Mouse (Mus musculus) liver, postnatal 0 days (tissue): Measurements from ENCODE around the gene Gm21974. TPM values are rescaled to one million over a fixed set of nuclear protein-coding genes. Genes with fewer than 3 reads are reported as not detected.

ENCODE experiments used
- ATAC-seq: fragments of 200-750 bp; cut with Nextera tagmentation; 2 replicates; pipeline ENCODE4 v1.8.0; 2017; ENCODE audit warnings: mild to moderate bottlenecking, moderate library complexity
- DNase-seq: peaks from one replicate; pipeline ENCODE4 v3.0.0-alpha.2; 2016
- H3K27ac ChIP-seq: fragments of 300-500 bp; sonication (generic); 2 replicates; pipeline ENCODE4 v1.5.1; 2014; ENCODE audit warnings: antibody characterized with exemption, moderate library complexity, mild to moderate bottlenecking, low read depth
- H3K27me3 ChIP-seq: fragments of 300-500 bp; sonication (generic); 2 replicates; pipeline ENCODE4 v1.6.1; 2014; ENCODE audit warnings: low read length, control low read depth, mixed read lengths; ENCODE audit not compliant: insufficient read depth
- H3K36me3 ChIP-seq: fragments of 300-500 bp; sonication (generic); replicated peaks from 2 replicates; pipeline ENCODE4 v1.6.1; 2014; ENCODE audit warnings: mild to moderate bottlenecking, control low read depth, low read length, moderate library complexity, mixed read lengths; ENCODE audit not compliant: insufficient read depth
- H3K4me1 ChIP-seq: fragments of 300-500 bp; sonication (generic); 2 replicates; pipeline ENCODE4 v1.6.1; 2014; ENCODE audit warnings: antibody characterized with exemption, mild to moderate bottlenecking, control low read depth; ENCODE audit not compliant: insufficient read depth
- H3K4me2 ChIP-seq: fragments of 300-500 bp; sonication (generic); 2 replicates; pipeline ENCODE4 v1.6.1; 2014; ENCODE audit warnings: low read depth, mild to moderate bottlenecking, low read length, moderate library complexity, mixed read lengths
- H3K4me3 ChIP-seq: fragments of 300-500 bp; sonication (generic); 2 replicates; pipeline ENCODE4 v1.5.1; 2014; ENCODE audit warnings: low read depth, low read length
- H3K9ac ChIP-seq: fragments of 300-500 bp; sonication (generic); replicated peaks from 2 replicates; pipeline ENCODE4 v1.6.1; 2014; ENCODE audit warnings: mild to moderate bottlenecking, moderate library complexity
- H3K9me3 ChIP-seq: fragments of 300-500 bp; sonication (generic); 2 replicates; pipeline ENCODE4 v1.6.1; 2016; ENCODE audit warnings: mild to moderate bottlenecking, control low read depth, low read length, mixed read lengths
- CTCF ChIP-seq: sonication (generic); IDR thresholded peaks from 2 replicates; pipeline ENCODE4 v1.5.1; 2016; ENCODE audit warnings: antibody characterized with exemption, low read depth
- EP300 ChIP-seq: IDR thresholded peaks from 2 replicates; pipeline ENCODE4 v1.6.1; 2016; ENCODE audit warnings: antibody characterized with exemption, low read depth, mild to moderate bottlenecking
- WGBS: fragments of 180-500 bp; shearing (Covaris S2); extraction: QIAGEN DNeasy Blood & Tissue Kit; methylation state at CpG from one replicate; pipeline ENCODE4 v1.1.7; 2014; ENCODE audit not compliant: insufficient replicate concordance; 5-methylcytosine and 5-hydroxymethylcytosine counted together
- polyA plus RNA-seq: library from polyadenylated mRNA; unstranded; fragments of >200 nt; fragmentation: Nextera tagmentation; extraction: Ambion mirVana; gene quantifications from 2 replicates; pipeline ENCODE4 v1.2.1, GENCODE M21; 2015

Gm21974 gene
- polyA plus RNA-seq, 1 experiment from 2014 or later: not detected

GRCm38 (mm10) chr7:127887781-127888180, 7.5 kb downstream of the Gm21974 start:
- H3K4me1 ChIP-seq: peaks cover 5% of the 10 kb centered on the region; the same call in 1 of the 2 replicates

GRCm38 (mm10) chr7:127887191-127887590, 8.1 kb downstream of the Gm21974 start:
- ATAC-seq: no peak
- H3K27ac ChIP-seq: no peak overlapping the region
- H3K9ac ChIP-seq: no peak overlapping the region
- H3K4me2 ChIP-seq: no peak overlapping the region
- WGBS: 80% methylated on average over 8 of the region's 8 CpGs
- TF ChIP-seq CTCF: no peak
- no peak for TF ChIP-seq EP300
- H3K27me3 ChIP-seq: no peaks in the 10 kb centered on the region
- no peak for DNase-seq
- no peaks in the 10 kb centered on the region for H3K9me3 ChIP-seq
- H3K36me3 ChIP-seq: peaks cover 55% of the 10 kb centered on the region
- peaks cover 5% of the 10 kb centered on the region; the same call in 1 of the 2 replicates for H3K4me1 ChIP-seq
- no peak overlapping the region for H3K4me3 ChIP-seq

More at GRCm38 (mm10) chr7:127887781-127888180, 7.5 kb downstream of the Gm21974 start:
- DNase-seq (no peak), ATAC-seq (no peak)
- 78% methylated on average over 3 of the region's 3 CpGs for WGBS
- no peak for TF ChIP-seq CTCF
- no peak overlapping the region for H3K9ac ChIP-seq
- H3K27me3 ChIP-seq: no peaks in the 10 kb centered on the region
- H3K4me3 ChIP-seq: no peak overlapping the region
- no peak overlapping the region for H3K4me2 ChIP-seq
- H3K36me3 ChIP-seq: peaks cover 53% of the 10 kb centered on the region
- no peaks in the 10 kb centered on the region for H3K9me3 ChIP-seq
- no peak overlapping the region for H3K27ac ChIP-seq

- Histone ChIP-seq H3K9ac (no peak overlapping the region; the same call in 1 of the 2 replicates), H3K27ac (no peak overlapping the region), H3K36me3 (peaks cover 62% of the 10 kb centered on the region), H3K9me3 (no peaks in the 10 kb centered on the region), H3K4me3 (no peak overlapping the region), H3K27me3 (no peaks in the 10 kb centered on the region), H3K4me1 (peaks cover 5% of the 10 kb centered on the region; the same call in 1 of the 2 replicates), H3K4me2 (no peak overlapping the region)
- 84% methylated on average over 6 of the region's 6 CpGs for WGBS
- no peak for DNase-seq
- ATAC-seq: no peak
- TF ChIP-seq EP300 (no peak), CTCF (no peak)
Measured at GRCm38 (mm10) chr7:127886551-127886950, 8.7 kb downstream of the Gm21974 start.

- Histone ChIP-seq H3K9me3 (no peaks in the 10 kb centered on the region), H3K27me3 (no peaks in the 10 kb centered on the region), H3K4me2 (no peak overlapping the region), H3K36me3 (peaks cover 68% of the 10 kb centered on the region), H3K4me3 (no peak overlapping the region), H3K4me1 (peaks cover 5% of the 10 kb centered on the region; the same call in 1 of the 2 replicates), H3K9ac (no peak overlapping the region), H3K27ac (no peak overlapping the region)
- 50% methylated on average over 6 of the region's 6 CpGs for WGBS
- TF ChIP-seq CTCF (no peak), EP300 (no peak)
- DNase-seq (no peak), ATAC-seq (no peak)
Measured at GRCm38 (mm10) chr7:127885951-127886350, 9.3 kb downstream of the Gm21974 start.

GRCm38 (mm10) chr7:127880431-127880830, 14.8 kb downstream of the Gm21974 start:
- WGBS: 86% methylated on average over 12 of the region's 12 CpGs
- Histone ChIP-seq H3K9me3 (no peaks in the 10 kb centered on the region; the same call in 1 of the 2 replicates), H3K9ac (no peak overlapping the region), H3K27me3 (no peaks in the 10 kb centered on the region), H3K4me1 (peaks cover 13% of the 10 kb centered on the region), H3K4me3 (no peak overlapping the region), H3K36me3 (peaks cover 67% of the 10 kb centered on the region), H3K27ac (no peak overlapping the region), H3K4me2 (no peak overlapping the region)
- TF ChIP-seq CTCF (no peak), EP300 (no peak)
- no peak for DNase-seq
- ATAC-seq: no peak

GRCm38 (mm10) chr7:127879301-127879700, 16.0 kb downstream of the Gm21974 start:
- no peak overlapping the region for H3K27ac ChIP-seq
- peaks cover 59% of the 10 kb centered on the region for H3K36me3 ChIP-seq
- no peak overlapping the region for H3K9ac ChIP-seq
- peaks cover 23% of the 10 kb centered on the region for H3K4me1 ChIP-seq
- no peak for ATAC-seq
- TF ChIP-seq CTCF: no peak
- TF ChIP-seq EP300: no peak
- 97% methylated on average over 9 of the region's 9 CpGs for WGBS
- H3K9me3 ChIP-seq: no peaks in the 10 kb centered on the region; the same call in 1 of the 2 replicates
- H3K4me2 ChIP-seq: no peak overlapping the region
- H3K27me3 ChIP-seq: no peaks in the 10 kb centered on the region
- no peak overlapping the region for H3K4me3 ChIP-seq
- DNase-seq: no peak
